Comparison of ENCODE assay signal across 8 mouse cellular contexts in genomic region chr14:31780412-31781233, GRCm38 (mm10). TPM values are rescaled to one million over a fixed set of nuclear protein-coding genes. Genes with fewer than 3 reads are reported as not detected.
A peak's percentile ranks its signal among the peaks of the same experiment; 100 is the strongest.
DNase-seq lines count a peak whose midpoint lies in the region; ATAC-seq lines count a peak whose summit lies in the region.

No protein-coding gene starts in this region.

- ATAC-seq in heart, embryonic 13.5 days (ENCODE audit: extremely low read depth, insufficient number of reproducible peaks, low FRiP score, low TSS enrichment): no peak
- no peak for ATAC-seq in forebrain, embryonic 11.5 days (replicated peaks; ENCODE audit: low FRiP score)
- peak; percentile 60 for ATAC-seq in midbrain, embryonic 15.5 days (replicated peaks)

- peak overlapping the region; percentile 58 for H3K4me2 ChIP-seq in heart, embryonic 13.5 days
- peak overlapping the region; percentile 37; the same call in 1 of the 2 replicates for H3K4me2 ChIP-seq in forebrain, embryonic 11.5 days (ENCODE audit: low read depth, low read length, severe bottlenecking)
- H3K4me2 ChIP-seq in midbrain, embryonic 15.5 days: peak overlapping the region; percentile 50

- H3K4me1 ChIP-seq in heart, embryonic 13.5 days: peaks cover 37% of the 10 kb centered on the region
- peaks cover 15% of the 10 kb centered on the region for H3K4me1 ChIP-seq in forebrain, embryonic 11.5 days (replicated peaks; ENCODE audit: control insufficient read depth, insufficient read depth, low read length)
- H3K4me1 ChIP-seq in midbrain, embryonic 15.5 days: peaks cover 25% of the 10 kb centered on the region

- H3K4me3 ChIP-seq in heart, embryonic 13.5 days: peak overlapping the region; percentile 25
- H3K4me3 ChIP-seq in forebrain, embryonic 11.5 days (ENCODE audit: low read depth, low read length): peak overlapping the region; percentile 12; the same call in 1 of the 2 replicates
- peak overlapping the region; percentile 31 for H3K4me3 ChIP-seq in midbrain, embryonic 15.5 days

- DNase-seq in heart, postnatal 36 days: no peak
- peak; percentile 48 for DNase-seq in MEL-GATA-1-ER (ENCODE audit: extremely low read depth, low read depth)
- no peak for DNase-seq in forebrain, embryonic 11.5 days (ENCODE audit: low spot score)
- peak; percentile 60 for DNase-seq in layer of hippocampus, adult 9-11 months
- DNase-seq in gastrocnemius, postnatal 25 days: no peak
- no peak for DNase-seq in gastrocnemius, postnatal 36 days

- 75% methylated on average over 11 of the region's 11 CpGs for WGBS in heart, embryonic 13.5 days
- 20% methylated on average over 11 of the region's 11 CpGs for WGBS in forebrain, embryonic 11.5 days
- WGBS in midbrain, embryonic 15.5 days: 18% methylated on average over 11 of the region's 11 CpGs

- no peaks in the 10 kb centered on the region for H3K36me3 ChIP-seq in heart, embryonic 13.5 days
- H3K36me3 ChIP-seq in forebrain, embryonic 11.5 days (ENCODE audit: control insufficient read depth, insufficient read depth, low read length): no peaks in the 10 kb centered on the region
- no peaks in the 10 kb centered on the region for H3K36me3 ChIP-seq in midbrain, embryonic 15.5 days (replicated peaks)

- intact Hi-C loops in heart, postnatal 36 days (cut with DNase I): no loop called here
- intact Hi-C loops in gastrocnemius, postnatal 36 days (cut with DNase I): loop anchor here (2.0 kb wide), 1 partner anchor 118 kb away; no protein-coding TSS in a partner anchor

- H3K9ac ChIP-seq in heart, embryonic 13.5 days: peak overlapping the region; percentile 48
- peak overlapping the region; percentile 48 for H3K9ac ChIP-seq in forebrain, embryonic 11.5 days (ENCODE audit: low read length)
- H3K9ac ChIP-seq in midbrain, embryonic 15.5 days: peak overlapping the region; percentile 6; the same call in 1 of the 2 replicates

- H3K27me3 ChIP-seq in heart, embryonic 13.5 days (replicated peaks): no peaks in the 10 kb centered on the region
- H3K27me3 ChIP-seq in forebrain, embryonic 11.5 days (ENCODE audit: control insufficient read depth, insufficient read depth, low read length): no peaks in the 10 kb centered on the region
- no peaks in the 10 kb centered on the region for H3K27me3 ChIP-seq in midbrain, embryonic 15.5 days (replicated peaks)

- no peaks in the 10 kb centered on the region for H3K9me3 ChIP-seq in heart, embryonic 13.5 days
- no peaks in the 10 kb centered on the region for H3K9me3 ChIP-seq in forebrain, embryonic 11.5 days (ENCODE audit: control insufficient read depth, low read length)
- no peaks in the 10 kb centered on the region for H3K9me3 ChIP-seq in midbrain, embryonic 15.5 days

- peak overlapping the region; percentile 79 for H3K27ac ChIP-seq in heart, embryonic 13.5 days (replicated peaks)
- H3K27ac ChIP-seq in forebrain, embryonic 11.5 days (ENCODE audit: low read depth, low read length): peak overlapping the region; percentile 74
- peak overlapping the region; percentile 82 for H3K27ac ChIP-seq in midbrain, embryonic 15.5 days

RNA-seq across cellular contexts. Expression of gene Ankrd28, which starts 49.8 kb away (rescaled TPM):
- 4.8 and 4.9 TPM in 2 replicates for polyA plus RNA-seq in heart, embryonic 13.5 days (2015; fragmentation: Nextera tagmentation; extraction: Ambion mirVana)
- total RNA-seq in heart, postnatal 36 days (2021): 10 to 100 TPM; 23.3 to 28.3 TPM
- 13.8 and 14.1 TPM in 2 replicates for polyA plus RNA-seq in forebrain, embryonic 11.5 days (2014; fragmentation: Nextera tagmentation; extraction: Ambion mirVana)
- polyA plus RNA-seq in midbrain, embryonic 15.5 days (2015; fragmentation: Nextera tagmentation; extraction: Ambion mirVana): 9.5 and 10.3 TPM in 2 replicates
- total RNA-seq in gastrocnemius, postnatal 25 days (2021): 10 to 100 TPM; 34.6 to 41.3 TPM
- total RNA-seq in gastrocnemius, postnatal 36 days (2021): 10 to 100 TPM; 36.7 to 49.1 TPM

Comparison
In these comparisons a context has a peak if more than half of its experiments do, and no peak if none do; other contexts are left out.
1. DNase-seq: peak in MEL-GATA-1-ER (single experiment) and layer of hippocampus, adult 9-11 months (single experiment); none in heart, postnatal 36 days (0 of 2), forebrain, embryonic 11.5 days (single experiment), gastrocnemius, postnatal 25 days (single experiment) and gastrocnemius, postnatal 36 days (0 of 2).
2. Peak in every context shown above with its lines, with median percentiles within 50 percentile points of each other: H3K27ac ChIP-seq, H3K4me2 ChIP-seq, H3K4me3 ChIP-seq and H3K9ac ChIP-seq.